24 mouse cellular contexts compared by ENCODE assay signal in the genomic region with DNA sequence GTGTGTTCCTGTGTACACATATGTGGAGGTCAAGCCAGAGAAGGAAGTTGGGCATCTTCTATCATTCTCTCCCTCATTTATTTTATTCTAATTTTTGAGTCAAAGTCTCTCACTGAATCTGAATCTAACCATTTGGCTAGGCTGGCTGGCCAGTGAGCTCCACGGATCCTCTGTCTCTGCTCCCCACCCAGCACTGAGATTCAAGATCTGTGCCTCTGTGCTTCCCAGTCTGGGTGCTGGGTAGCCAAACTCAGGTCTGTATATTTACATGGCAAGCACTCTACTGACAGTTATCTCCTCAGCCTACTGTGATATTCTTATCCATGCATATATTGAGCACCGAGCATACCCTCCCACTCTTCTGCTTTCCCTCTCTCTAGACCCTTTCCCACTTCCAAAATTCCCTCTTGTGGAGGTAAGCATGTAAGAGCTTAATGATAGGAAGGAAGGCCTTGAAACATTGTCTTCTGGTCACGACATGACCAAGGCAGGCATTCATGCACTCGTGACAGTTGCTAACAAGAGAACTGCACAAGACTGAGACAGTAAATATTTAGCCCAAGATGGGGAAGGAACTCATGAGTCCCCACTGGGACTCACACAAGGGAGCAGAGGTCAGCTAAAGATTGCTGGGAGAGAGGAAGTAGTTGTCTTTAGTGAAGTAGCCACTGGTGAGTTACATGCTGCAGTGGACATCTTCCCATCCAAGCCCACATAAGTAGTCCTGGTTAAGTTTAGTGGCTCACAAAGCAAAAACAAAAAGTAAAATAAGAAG. TPM values are rescaled to one million over a fixed set of nuclear protein-coding genes. Genes with fewer than 3 reads are reported as not detected.
A peak's percentile ranks its signal among the peaks of the same experiment; 100 is the strongest.
DNase-seq lines count a peak whose midpoint lies in the region; ATAC-seq and TF ChIP-seq lines count a peak whose summit lies in the region.
"Had no signal": no experiment of that assay in that cellular context is flagged by ENCODE, and none has a peak within 500 bp of the region (broad histone marks: within the 10 kb centered on the region; RNA-seq: fewer than 3 reads in every experiment).

No protein-coding gene starts in this region.

- H3K27ac ChIP-seq in lung, embryonic 14.5 days (ENCODE audit: low read depth), result no peak overlapping the region
- peak overlapping the region; percentile 82 for H3K27ac ChIP-seq in bone marrow, adult 2 months (ENCODE audit: control insufficient read depth, insufficient read depth, low read depth, low read length, poor library complexity)
- H3K27ac ChIP-seq in macrophage, result peak overlapping the region; percentile 100
- H3K27ac ChIP-seq: embryonic facial prominence, embryonic 15.5 days; forebrain, embryonic 13.5 days; heart, embryonic 13.5 days; hindbrain, embryonic 12.5 days; kidney, postnatal 0 days; liver, embryonic 13.5 days; neural tube, embryonic 12.5 days had no signal

- H3K9ac ChIP-seq in lung, embryonic 14.5 days, result no peak overlapping the region
- H3K9ac ChIP-seq: embryonic facial prominence, embryonic 15.5 days; forebrain, embryonic 13.5 days; heart, embryonic 13.5 days; hindbrain, embryonic 12.5 days; liver, embryonic 13.5 days; neural tube, embryonic 12.5 days had no signal

- DNase-seq in heart, adult 9 months (ENCODE audit: low spot score in 2 of 2), result peak; percentile 17 to 48
- DNase-seq in heart, postnatal 25 days (ENCODE audit: low spot score), result no peak
- peak; percentile 6 for DNase-seq in lung, embryonic 14.5 days
- no peak for DNase-seq in lung, postnatal 14 days
- no peak for DNase-seq in testis, postnatal 10 days (ENCODE audit: low spot score)
- DNase-seq: adrenal gland, adult 2 months; cerebellum, adult 9-10 months; liver, embryonic 13.5 days; right cerebral cortex, postnatal 4 days had no signal

- no peak for TF ChIP-seq CTCF in lung, embryonic 14.5 days (IDR thresholded peaks at IDR 0.05; ENCODE audit: low read depth)
- no peak for TF ChIP-seq CTCF in bone marrow, adult 2 months (IDR thresholded peaks at IDR 0.05; ENCODE audit: control insufficient read depth, insufficient read depth, low read length)

- H3K9me3 ChIP-seq in lung, embryonic 14.5 days (ENCODE audit: low read depth, low read length), result no peaks in the 10 kb centered on the region
- H3K9me3 ChIP-seq: embryonic facial prominence, embryonic 15.5 days; forebrain, embryonic 13.5 days; G1E; heart, embryonic 13.5 days; hindbrain, embryonic 12.5 days; liver, embryonic 13.5 days; neural tube, embryonic 12.5 days had no signal

- ATAC-seq in lung, embryonic 14.5 days (ENCODE audit: insufficient read depth), result no peak
- ATAC-seq: forebrain, embryonic 13.5 days had no signal

- H3K36me3 ChIP-seq in lung, embryonic 14.5 days (ENCODE audit: insufficient read depth), result no peaks in the 10 kb centered on the region
- H3K36me3 ChIP-seq in macrophage (ENCODE audit: inconsistent target), result no peaks in the 10 kb centered on the region
- H3K36me3 ChIP-seq: embryonic facial prominence, embryonic 15.5 days; G1E; heart, embryonic 13.5 days; hindbrain, embryonic 12.5 days; liver, embryonic 13.5 days; neural tube, embryonic 12.5 days had no signal

- H3K4me1 ChIP-seq in lung, embryonic 14.5 days (ENCODE audit: insufficient read depth), result no peaks in the 10 kb centered on the region
- peaks cover 6% of the 10 kb centered on the region for H3K4me1 ChIP-seq in bone marrow, adult 2 months (ENCODE audit: control insufficient read depth, insufficient read depth, low read length)
- H3K4me1 ChIP-seq: embryonic facial prominence, embryonic 15.5 days; forebrain, embryonic 13.5 days; heart, embryonic 13.5 days; hindbrain, embryonic 12.5 days; liver, embryonic 13.5 days; neural tube, embryonic 12.5 days had no signal

- TF ChIP-seq POLR2A in bone marrow, adult 2 months (IDR thresholded peaks at IDR 0.05; ENCODE audit: borderline replicate concordance, control insufficient read depth, low read depth, low read length), result no peak

- H3K79me2 ChIP-seq in macrophage (ENCODE audit: inconsistent target), result peaks cover 36% of the 10 kb centered on the region; the same call in 1 of the 2 replicates

- 72% methylated on average over 4 of the region's 4 CpGs for WGBS in lung, embryonic 14.5 days
- WGBS in bone marrow, adult 2 months, result 46% methylated on average over 4 of the region's 4 CpGs
- 29% methylated on average over 4 of the region's 4 CpGs for WGBS in macrophage (ENCODE audit: missing documents)

- no peak overlapping the region for H3K4me2 ChIP-seq in lung, embryonic 14.5 days
- H3K4me2 ChIP-seq: embryonic facial prominence, embryonic 15.5 days; forebrain, embryonic 13.5 days; heart, embryonic 13.5 days; hindbrain, embryonic 12.5 days; liver, embryonic 13.5 days; neural tube, embryonic 12.5 days had no signal

- H3K27me3 ChIP-seq in lung, embryonic 14.5 days (ENCODE audit: insufficient read depth, low read length), result no peaks in the 10 kb centered on the region
- H3K27me3 ChIP-seq: embryonic facial prominence, embryonic 15.5 days; forebrain, embryonic 13.5 days; heart, embryonic 13.5 days; hindbrain, embryonic 12.5 days; liver, embryonic 13.5 days; neural tube, embryonic 12.5 days had no signal

- H3K4me3 ChIP-seq in lung, embryonic 14.5 days (ENCODE audit: low read depth, low read length), result no peak overlapping the region
- H3K4me3 ChIP-seq in bone marrow, adult 2 months (replicated peaks; ENCODE audit: control insufficient read depth, low read depth, low read length), result no peak overlapping the region
- H3K4me3 ChIP-seq in macrophage (ENCODE audit: inconsistent target), result no peak overlapping the region
- H3K4me3 ChIP-seq: embryonic facial prominence, embryonic 15.5 days; forebrain, embryonic 13.5 days; heart, embryonic 13.5 days; hindbrain, embryonic 12.5 days; liver, embryonic 13.5 days; neural tube, embryonic 12.5 days had no signal

- intact Hi-C loops in heart, postnatal 25 days (cut with DNase I), result loop anchor here (10.0 kb wide), 1 partner anchor 159 kb away; a partner anchor contains a TSS

RNA-seq across cellular contexts. Expression of a gene that starts 8.2 kb away (rescaled TPM):
- not detected for total RNA-seq in heart, postnatal 25 days (2021)
- not detected in 2 replicates for polyA plus RNA-seq in lung, embryonic 14.5 days (2014; fragmentation: Nextera tagmentation; extraction: Ambion mirVana)
- polyA plus RNA-seq in bone marrow, adult 2 months (2011; ENCODE audit: insufficient read depth, insufficient read length, low replicate concordance, missing spikeins), result not detected in 2 replicates
- total RNA-seq in macrophage (2018; cell fraction: chromatin; rRNA removed), result not detected
- not detected for total RNA-seq in macrophage (2018; cell fraction: cytosol; rRNA removed)
- not detected for total RNA-seq in macrophage (2018; cell fraction: nucleus; rRNA removed)
- polyA plus RNA-seq in macrophage (2018), result not detected in 3 replicates
- total RNA-seq: adrenal gland, adult 2 months; layer of hippocampus, postnatal 10 days; left cerebral cortex, postnatal 25 days; megakaryocyte-erythroid progenitor cell, adult 5-6 weeks; midbrain, postnatal 0 days had no signal
- polyA plus RNA-seq: adrenal gland, adult 2 months; embryonic facial prominence, embryonic 15.5 days; forebrain, embryonic 13.5 days; G1E; heart, embryonic 13.5 days; hindbrain, embryonic 12.5 days; intestine, embryonic 14.5 days; kidney, postnatal 0 days; liver, embryonic 13.5 days; midbrain, postnatal 0 days; neural tube, embryonic 12.5 days had no signal

RNA-seq across cellular contexts. Expression of a gene that starts 18.7 kb away (rescaled TPM):
- total RNA-seq in heart, postnatal 25 days (2021), result not detected
- not detected in 2 replicates for polyA plus RNA-seq in lung, embryonic 14.5 days (2014; fragmentation: Nextera tagmentation; extraction: Ambion mirVana)
- polyA plus RNA-seq in bone marrow, adult 2 months (2011; ENCODE audit: insufficient read depth, insufficient read length, low replicate concordance, missing spikeins), result not detected in 2 replicates
- not detected for total RNA-seq in macrophage (2018; cell fraction: chromatin; rRNA removed)
- not detected for total RNA-seq in macrophage (2018; cell fraction: cytosol; rRNA removed)
- total RNA-seq in macrophage (2018; cell fraction: nucleus; rRNA removed), result not detected
- not detected in 3 replicates for polyA plus RNA-seq in macrophage (2018)
- total RNA-seq: adrenal gland, adult 2 months; layer of hippocampus, postnatal 10 days; left cerebral cortex, postnatal 25 days; megakaryocyte-erythroid progenitor cell, adult 5-6 weeks; midbrain, postnatal 0 days had no signal
- polyA plus RNA-seq: adrenal gland, adult 2 months; forebrain, embryonic 13.5 days; G1E; heart, embryonic 13.5 days; hindbrain, embryonic 12.5 days; intestine, embryonic 14.5 days; kidney, postnatal 0 days; liver, embryonic 13.5 days; midbrain, postnatal 0 days; neural tube, embryonic 12.5 days; testis, adult 2 months had no signal

RNA-seq across cellular contexts. Expression of a gene that starts 24.6 kb away (rescaled TPM):
- 1 to 10 TPM; 7.4 to 8.3 TPM for total RNA-seq in heart, postnatal 25 days (2021)
- polyA plus RNA-seq in lung, embryonic 14.5 days (2014; fragmentation: Nextera tagmentation; extraction: Ambion mirVana), result 0.63 and 0.76 TPM in 2 replicates
- polyA plus RNA-seq in bone marrow, adult 2 months (2011; ENCODE audit: insufficient read depth, insufficient read length, low replicate concordance, missing spikeins), result 20.5 and 54.7 TPM in 2 replicates
- total RNA-seq in macrophage (2018; cell fraction: chromatin; rRNA removed), result 100 to 1,000 TPM; 252 to 707 (median 456) TPM
- 1,000 to 10,000 TPM; 1,942 to 3,390 (median 2,625) TPM for total RNA-seq in macrophage (2018; cell fraction: cytosol; rRNA removed)
- 1,000 to 10,000 TPM in 25 of 26 experiments, 100 to 1,000 TPM in 1; 793 to 4,386 (median 3,068) TPM for total RNA-seq in macrophage (2018; cell fraction: nucleus; rRNA removed)
- polyA plus RNA-seq in macrophage (2018), result 2,177 to 2,766 TPM (median 2,684 TPM) in 3 replicates
- polyA plus RNA-seq: G1E had no signal

RNA-seq across cellular contexts. Expression of a gene that starts 48.9 kb away (rescaled TPM):
- total RNA-seq in heart, postnatal 25 days (2021), result not detected
- polyA plus RNA-seq in lung, embryonic 14.5 days (2014; fragmentation: Nextera tagmentation; extraction: Ambion mirVana), result not detected in 2 replicates
- 0.70 and 1.5 TPM in 2 replicates for polyA plus RNA-seq in bone marrow, adult 2 months (2011; ENCODE audit: insufficient read depth, insufficient read length, low replicate concordance, missing spikeins)
- not detected for total RNA-seq in macrophage (2018; cell fraction: chromatin; rRNA removed)
- total RNA-seq in macrophage (2018; cell fraction: cytosol; rRNA removed), result not detected
- not detected for total RNA-seq in macrophage (2018; cell fraction: nucleus; rRNA removed)
- not detected in 3 replicates for polyA plus RNA-seq in macrophage (2018)
- total RNA-seq: adrenal gland, adult 2 months; layer of hippocampus, postnatal 10 days; left cerebral cortex, postnatal 25 days; megakaryocyte-erythroid progenitor cell, adult 5-6 weeks; midbrain, postnatal 0 days had no signal
- polyA plus RNA-seq: adrenal gland, adult 2 months; forebrain, embryonic 13.5 days; G1E; heart, embryonic 13.5 days; hindbrain, embryonic 12.5 days; intestine, embryonic 14.5 days; kidney, postnatal 0 days; liver, embryonic 13.5 days; midbrain, postnatal 0 days; neural tube, embryonic 12.5 days; testis, adult 2 months had no signal

Comparison
In these comparisons a context has a peak if more than half of its experiments do, and no peak if none do; other contexts are left out.
1. DNase-seq: peak in heart, adult 9 months (2 of 2) and lung, embryonic 14.5 days (single experiment); none in heart, postnatal 25 days (single experiment), lung, postnatal 14 days (single experiment) and testis, postnatal 10 days (single experiment).
2. RNA of a gene that starts 24.6 kb away (polyA plus RNA-seq): 2,177 to 2,766 TPM in macrophage; 20.5 to 54.7 TPM in bone marrow, adult 2 months and 0.63 to 0.76 TPM in lung, embryonic 14.5 days; every median in the first group is over 10 times any median in the second.